ENCODE assay signal across 13 mouse cellular contexts in the genomic region with DNA sequence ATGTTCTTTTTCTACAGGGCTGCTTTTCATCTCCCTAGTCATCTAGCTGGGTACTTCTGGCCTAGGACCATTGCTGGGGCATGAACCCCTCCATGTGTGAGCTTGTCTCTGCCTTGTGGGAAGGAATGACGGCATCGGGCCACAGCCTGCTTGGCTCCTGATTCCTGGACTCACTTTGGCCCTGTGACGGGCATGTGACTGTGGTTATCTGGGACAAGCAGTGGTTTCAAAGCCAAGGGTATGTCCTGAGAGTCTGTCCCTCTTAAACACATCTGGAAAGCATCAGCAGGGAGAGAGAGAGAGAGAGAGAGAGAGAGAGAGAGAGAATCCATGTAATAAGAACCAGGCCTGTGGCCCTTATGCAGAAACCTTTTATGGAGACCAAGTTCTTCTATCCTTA.
DNase-seq lines count a peak whose midpoint lies in the region; ATAC-seq and TF ChIP-seq lines count a peak whose summit lies in the region.
"Had no signal": no experiment of that assay in that cellular context is flagged by ENCODE, and none has a peak within 500 bp of the region (broad histone marks: within the 10 kb centered on the region; RNA-seq: fewer than 3 reads in every experiment).

No protein-coding gene starts in this region.

- peaks cover 21% of the 10 kb centered on the region; the same call in 1 of the 2 replicates for H3K27me3 ChIP-seq in hindbrain, embryonic 12.5 days
- no peaks in the 10 kb centered on the region; the same call in none of the 2 replicates for H3K27me3 ChIP-seq in hindbrain, embryonic 11.5 days (ENCODE audit: control insufficient read depth, insufficient read depth, low read length)
- H3K27me3 ChIP-seq in midbrain, postnatal 0 days (ENCODE audit: insufficient read depth, low read length) = no peaks in the 10 kb centered on the region
- H3K27me3 ChIP-seq: midbrain, embryonic 15.5 days; Patski had no signal

- H3K4me3 ChIP-seq in hindbrain, embryonic 12.5 days = no peak overlapping the region
- H3K4me3 ChIP-seq in hindbrain, embryonic 11.5 days (ENCODE audit: low read depth, low read length) = no peak overlapping the region
- H3K4me3 ChIP-seq in midbrain, postnatal 0 days (ENCODE audit: low read depth, low read length) = no peak overlapping the region
- H3K4me3 ChIP-seq: midbrain, embryonic 15.5 days had no signal

- peak overlapping the region; percentile 49; the same call in 1 of the 2 replicates for H3K27ac ChIP-seq in hindbrain, embryonic 12.5 days
- no peak overlapping the region for H3K27ac ChIP-seq in hindbrain, embryonic 11.5 days (ENCODE audit: low read depth, low read length)
- no peak overlapping the region for H3K27ac ChIP-seq in midbrain, postnatal 0 days (ENCODE audit: low read depth, low read length)
- H3K27ac ChIP-seq: midbrain, embryonic 15.5 days; stomach, postnatal 0 days had no signal

- no peak overlapping the region for H3K9ac ChIP-seq in hindbrain, embryonic 12.5 days
- no peak overlapping the region for H3K9ac ChIP-seq in hindbrain, embryonic 11.5 days (ENCODE audit: low read depth, low read length)
- no peak overlapping the region for H3K9ac ChIP-seq in midbrain, postnatal 0 days (replicated peaks; ENCODE audit: low read length, poor library complexity, severe bottlenecking)
- H3K9ac ChIP-seq: midbrain, embryonic 15.5 days had no signal

- no peaks in the 10 kb centered on the region for H3K36me3 ChIP-seq in hindbrain, embryonic 12.5 days
- no peaks in the 10 kb centered on the region for H3K36me3 ChIP-seq in hindbrain, embryonic 11.5 days (ENCODE audit: control insufficient read depth, insufficient read depth, low read length)
- no peaks in the 10 kb centered on the region for H3K36me3 ChIP-seq in midbrain, postnatal 0 days (ENCODE audit: insufficient read depth, low read length)
- H3K36me3 ChIP-seq: midbrain, embryonic 15.5 days had no signal

- intact Hi-C loops in gastrocnemius, postnatal 14 days (cut with DNase I; ENCODE audit: low total_unique reads) = no loop called here
- intact Hi-C loops in heart, postnatal 14 days (cut with DNase I) = no loop called here

- no peak overlapping the region for H3K4me2 ChIP-seq in hindbrain, embryonic 12.5 days (replicated peaks)
- H3K4me2 ChIP-seq in hindbrain, embryonic 11.5 days (replicated peaks; ENCODE audit: low read depth, low read length) = no peak overlapping the region
- H3K4me2 ChIP-seq in midbrain, postnatal 0 days (ENCODE audit: low read depth, low read length, poor library complexity, severe bottlenecking) = no peak overlapping the region
- H3K4me2 ChIP-seq: midbrain, embryonic 15.5 days had no signal

- no peak for ATAC-seq in hindbrain, embryonic 12.5 days (ENCODE audit: low FRiP score)
- ATAC-seq in hindbrain, embryonic 11.5 days (ENCODE audit: low FRiP score) = no peak
- ATAC-seq in midbrain, postnatal 0 days (ENCODE audit: low FRiP score) = no peak
- ATAC-seq: midbrain, embryonic 15.5 days; Patski had no signal

- no peaks in the 10 kb centered on the region for H3K9me3 ChIP-seq in hindbrain, embryonic 12.5 days (replicated peaks)
- no peaks in the 10 kb centered on the region for H3K9me3 ChIP-seq in hindbrain, embryonic 11.5 days (ENCODE audit: control insufficient read depth, low read length)
- no peaks in the 10 kb centered on the region for H3K9me3 ChIP-seq in midbrain, postnatal 0 days (ENCODE audit: low read length)
- H3K9me3 ChIP-seq: midbrain, embryonic 15.5 days had no signal

- 57% methylated on average over 3 of the region's 3 CpGs for WGBS in hindbrain, embryonic 12.5 days
- 61% methylated on average over 3 of the region's 3 CpGs for WGBS in hindbrain, embryonic 11.5 days
- WGBS in midbrain, postnatal 0 days = 89% methylated on average over 3 of the region's 3 CpGs

- H3K4me1 ChIP-seq in hindbrain, embryonic 12.5 days = peaks cover 32% of the 10 kb centered on the region
- peaks cover 6% of the 10 kb centered on the region for H3K4me1 ChIP-seq in hindbrain, embryonic 11.5 days (replicated peaks; ENCODE audit: control insufficient read depth, insufficient read depth, low read length)
- H3K4me1 ChIP-seq in midbrain, postnatal 0 days (ENCODE audit: insufficient read depth, low read length) = peaks cover 9% of the 10 kb centered on the region; the same call in 1 of the 2 replicates

- DNase-seq in hindbrain, embryonic 11.5 days (ENCODE audit: low spot score) = no peak
- peak; percentile 38 for DNase-seq in gastrocnemius, postnatal 14 days
- peak; percentile 68 for DNase-seq in heart, postnatal 14 days
- DNase-seq in kidney, adult 11 months = no peak
- no peak for DNase-seq in midbrain, postnatal 0 days (ENCODE audit: low spot score)
- DNase-seq in thymus, postnatal 4 days = no peak
- no peak for DNase-seq in lung, postnatal 14 days
- DNase-seq: adrenal gland, postnatal 14 days; lung, postnatal 10 days had no signal

- TF ChIP-seq CTCF in midbrain, postnatal 0 days (IDR thresholded peaks at IDR 0.05) = no peak

Comparison
In these comparisons a context has a peak if more than half of its experiments do, and no peak if none do; other contexts are left out.
1. DNase-seq: peak in gastrocnemius, postnatal 14 days (single experiment) and heart, postnatal 14 days (2 of 2); none in hindbrain, embryonic 11.5 days (single experiment), kidney, adult 11 months (single experiment), midbrain, postnatal 0 days (single experiment), thymus, postnatal 4 days (single experiment) and lung, postnatal 14 days (single experiment).